Mouse (Mus musculus): Measurements from ENCODE around the gene Adgrf5.
"Not testable (repeated sequence)": the region's sequence is repeated elsewhere in the genome, so short reads cannot be mapped to it uniquely, and the experiment has no call there.

The Adgrf5 gene

GRCm38 (mm10) chr17:43359826-43360619 lies at the start of gene Adgrf5:
Gene Adgrf5, plus strand, starts transcription at chr17:43360451.
- in situ Hi-C loops (cut with MboI; ENCODE audit: unreplicated experiment in 2 of 2), result no loop called here

- in situ Hi-C loops (cut with MboI; ENCODE audit: unreplicated experiment in 2 of 2), result no loop called here
Measured at GRCm38 (mm10) chr17:43325986-43326671, 34.1 kb upstream of the Adgrf5 start.

- in situ Hi-C loops (cut with MboI; ENCODE audit: unreplicated experiment in 2 of 2), result no loop called here
Measured at GRCm38 (mm10) chr17:43326726-43327700, 33.2 kb upstream of the Adgrf5 start.

GRCm38 (mm10) chr17:43327810-43328209 lies 32.4 kb upstream of the Adgrf5 start:
- in situ Hi-C loops (cut with MboI; ENCODE audit: unreplicated experiment in 2 of 2), result no loop called here

GRCm38 (mm10) chr17:43329216-43329615 lies 31.0 kb upstream of the Adgrf5 start:
- in situ Hi-C loops (cut with MboI; ENCODE audit: unreplicated experiment in 2 of 2), result no loop called here

GRCm38 (mm10) chr17:43329761-43330183 lies 30.5 kb upstream of the Adgrf5 start:
- in situ Hi-C loops (cut with MboI; ENCODE audit: unreplicated experiment in 2 of 2), result no loop called here

- in situ Hi-C loops (cut with MboI; ENCODE audit: unreplicated experiment in 2 of 2), result no loop called here
Measured at GRCm38 (mm10) chr17:43332686-43333085, 27.6 kb upstream of the Adgrf5 start.

GRCm38 (mm10) chr17:43334074-43334473 lies 26.2 kb upstream of the Adgrf5 start:
- in situ Hi-C loops (cut with MboI; ENCODE audit: unreplicated experiment in 2 of 2), result no loop called here

GRCm38 (mm10) chr17:43337643-43338042 lies 22.6 kb upstream of the Adgrf5 start:
- in situ Hi-C loops (cut with MboI; ENCODE audit: unreplicated experiment in 2 of 2), result no loop called here

GRCm38 (mm10) chr17:43338279-43338678 lies 22.0 kb upstream of the Adgrf5 start:
- in situ Hi-C loops (cut with MboI; ENCODE audit: unreplicated experiment in 2 of 2), result no loop called here

GRCm38 (mm10) chr17:43346499-43346898 lies 13.8 kb upstream of the Adgrf5 start:
- in situ Hi-C loops (cut with MboI; ENCODE audit: unreplicated experiment in 2 of 2), result not testable (repeated sequence)

GRCm38 (mm10) chr17:43357902-43358539 lies 2.2 kb upstream of the Adgrf5 start:
- in situ Hi-C loops (cut with MboI; ENCODE audit: unreplicated experiment in 2 of 2), result no loop called here

- in situ Hi-C loops (cut with MboI; ENCODE audit: unreplicated experiment in 2 of 2), result no loop called here
Measured at GRCm38 (mm10) chr17:43361021-43361420, 770 bp downstream of the Adgrf5 start.

- in situ Hi-C loops (cut with MboI; ENCODE audit: unreplicated experiment in 2 of 2), result no loop called here
Measured at GRCm38 (mm10) chr17:43362362-43362761, 2.1 kb downstream of the Adgrf5 start.

- in situ Hi-C loops (cut with MboI; ENCODE audit: unreplicated experiment in 2 of 2), result no loop called here
Measured at GRCm38 (mm10) chr17:43362881-43363280, 2.6 kb downstream of the Adgrf5 start.

GRCm38 (mm10) chr17:43363921-43364320 lies 3.7 kb downstream of the Adgrf5 start:
- in situ Hi-C loops (cut with MboI; ENCODE audit: unreplicated experiment in 2 of 2), result no loop called here

- in situ Hi-C loops (cut with MboI; ENCODE audit: unreplicated experiment in 2 of 2), result no loop called here
Measured at GRCm38 (mm10) chr17:43365297-43365696, 5.0 kb downstream of the Adgrf5 start.

GRCm38 (mm10) chr17:43366486-43366885 lies 6.2 kb downstream of the Adgrf5 start:
- in situ Hi-C loops (cut with MboI; ENCODE audit: unreplicated experiment in 2 of 2), result no loop called here

GRCm38 (mm10) chr17:43368171-43368576 lies 7.9 kb downstream of the Adgrf5 start:
- in situ Hi-C loops (cut with MboI; ENCODE audit: unreplicated experiment in 2 of 2), result no loop called here

GRCm38 (mm10) chr17:43372604-43373003 lies 12.4 kb downstream of the Adgrf5 start:
- in situ Hi-C loops (cut with MboI; ENCODE audit: unreplicated experiment in 2 of 2), result no loop called here

Data from v-Abl transformed pro-B cells (cell line).